Mouse (Mus musculus) heart, postnatal 0 days (tissue): ENCODE data around the gene Phf2. TPM values are rescaled to one million over a fixed set of nuclear protein-coding genes. Genes with fewer than 3 reads are reported as not detected.

ENCODE experiments used
- ATAC-seq: fragments of 200-750 bp; cut with Nextera tagmentation; 2 replicates; pipeline ENCODE4 v1.8.0; 2017; ENCODE audit warnings: low read depth, moderate number of reproducible peaks, moderate library complexity; ENCODE audit not compliant: insufficient read depth
- DNase-seq: peaks from one replicate; pipeline ENCODE4 v3.0.0-alpha.2; 2016; ENCODE audit warnings: low spot score
- H3K27ac ChIP-seq: fragments of 300-500 bp; sonication (generic); 2 replicates; pipeline ENCODE4 v1.5.1; 2014; ENCODE audit warnings: low read depth, mild to moderate bottlenecking
- H3K27me3 ChIP-seq: fragments of 300-500 bp; sonication (generic); 2 replicates; pipeline ENCODE4 v1.6.1; 2014; ENCODE audit warnings: low read length, mixed read lengths; ENCODE audit not compliant: control insufficient read depth, insufficient read depth
- H3K36me3 ChIP-seq: fragments of 300-500 bp; sonication (generic); replicated peaks from 2 replicates; pipeline ENCODE4 v1.6.1; 2014; ENCODE audit warnings: low read length, mixed read lengths; ENCODE audit not compliant: control insufficient read depth, insufficient read depth
- H3K4me1 ChIP-seq: fragments of 300-500 bp; sonication (generic); 2 replicates; pipeline ENCODE4 v1.6.1; 2014; ENCODE audit warnings: antibody characterized with exemption; ENCODE audit not compliant: control insufficient read depth, insufficient read depth
- H3K4me2 ChIP-seq: fragments of 300-500 bp; sonication (generic); 2 replicates; pipeline ENCODE4 v1.6.1; 2014; ENCODE audit warnings: low read depth, mild to moderate bottlenecking, low read length, moderate library complexity
- H3K4me3 ChIP-seq: fragments of 300-500 bp; sonication (generic); 2 replicates; pipeline ENCODE4 v1.5.1; 2014; ENCODE audit warnings: low read depth, low read length
- H3K9ac ChIP-seq: fragments of 300-500 bp; sonication (generic); replicated peaks from 2 replicates; pipeline ENCODE4 v1.6.1; 2014; ENCODE audit warnings: low read depth, low read length, mixed read lengths
- H3K9me3 ChIP-seq: fragments of 300-500 bp; sonication (generic); replicated peaks from 2 replicates; pipeline ENCODE4 v1.6.1; 2016; ENCODE audit warnings: low read length; ENCODE audit not compliant: control insufficient read depth
- CTCF ChIP-seq: IDR thresholded peaks from 2 replicates; pipeline ENCODE4 v1.5.1; 2016; ENCODE audit warnings: antibody characterized with exemption, control low read depth, low read depth
- EP300 ChIP-seq: IDR thresholded peaks from 2 replicates; pipeline ENCODE4 v1.6.1; 2016; ENCODE audit warnings: antibody characterized with exemption, low read depth
- WGBS: fragments of 180-500 bp; shearing (Covaris S2); extraction: QIAGEN DNeasy Blood & Tissue Kit; methylation state at CpG from one replicate; pipeline ENCODE4 v1.1.7; 2014; 5-methylcytosine and 5-hydroxymethylcytosine counted together
- polyA plus RNA-seq: library from polyadenylated mRNA; unstranded; fragments of >200 nt; fragmentation: Nextera tagmentation; extraction: Ambion mirVana; gene quantifications from 2 replicates; pipeline ENCODE4 v1.2.1, GENCODE M21; 2015
- total RNA-seq: library from RNA; depleted of rRNA; stranded (reverse); fragments of >200 nt; gene quantifications from 2 replicates; pipeline ENCODE4 v1.2.3, GENCODE M21; 2014; ENCODE audit warnings: low replicate concordance

The Phf2 gene
- total and polyA plus RNA-seq, 2 experiments from 2014 or later = 2.6 to 12.7 TPM

GRCm38 (mm10) chr13:48857246-48857932 lies 13.5 kb downstream of the Phf2 start:
- WGBS = 50% methylated on average over 7 of the region's 7 CpGs
- Histone ChIP-seq H3K27me3 (no peaks in the 10 kb centered on the region), H3K27ac (peak overlapping the region; percentile 4; the same call in 1 of the 2 replicates), H3K4me3 (no peak overlapping the region), H3K4me1 (peaks cover 38% of the 10 kb centered on the region), H3K4me2 (no peak overlapping the region), H3K36me3 (no peaks in the 10 kb centered on the region), H3K9ac (no peak overlapping the region), H3K9me3 (no peaks in the 10 kb centered on the region)
- ATAC-seq = no peak
- no peak for DNase-seq
- no peak for TF ChIP-seq CTCF
- no peak for TF ChIP-seq EP300

GRCm38 (mm10) chr13:48853947-48854346 lies 17.0 kb downstream of the Phf2 start:
- ATAC-seq (no peak), DNase-seq (no peak)
- Histone ChIP-seq H3K4me2 (no peak overlapping the region), H3K27me3 (no peaks in the 10 kb centered on the region), H3K36me3 (no peaks in the 10 kb centered on the region), H3K4me1 (peaks cover 40% of the 10 kb centered on the region), H3K27ac (no peak overlapping the region), H3K9me3 (no peaks in the 10 kb centered on the region), H3K4me3 (no peak overlapping the region), H3K9ac (no peak overlapping the region)
- TF ChIP-seq CTCF (no peak), EP300 (no peak)
- 56% methylated on average over 3 of the region's 3 CpGs for WGBS

DNA sequence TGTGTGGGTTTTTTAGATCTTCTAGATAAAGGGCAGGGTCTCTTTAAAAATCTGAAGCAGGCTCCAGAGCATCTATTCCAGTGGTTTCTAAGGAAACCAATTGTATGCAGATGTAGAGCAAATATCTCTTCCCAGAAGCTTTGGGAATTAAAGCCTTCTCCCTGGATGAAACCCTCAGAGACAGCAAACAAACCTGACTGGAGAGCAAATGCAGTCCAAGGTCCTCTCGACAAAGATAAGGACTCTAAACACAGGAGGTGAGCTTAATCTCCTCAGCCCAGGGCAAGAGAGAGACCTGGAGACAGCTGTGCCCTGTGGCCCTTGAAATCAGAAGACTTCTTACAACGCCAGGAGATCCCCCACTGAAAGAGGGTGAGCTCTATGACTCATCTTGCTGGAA lies 17.4 kb downstream of the Phf2 start:
- H3K4me1 ChIP-seq = peaks cover 36% of the 10 kb centered on the region
- DNase-seq (no peak), ATAC-seq (no peak)
- H3K9ac ChIP-seq = no peak overlapping the region
- H3K9me3 ChIP-seq = no peaks in the 10 kb centered on the region
- H3K27ac ChIP-seq = no peak overlapping the region
- TF ChIP-seq CTCF (no peak), EP300 (no peak)
- 21% methylated on average over 2 of the region's 2 CpGs for WGBS
- no peak overlapping the region for H3K4me2 ChIP-seq
- H3K4me3 ChIP-seq = no peak overlapping the region
- H3K36me3 ChIP-seq = no peaks in the 10 kb centered on the region
- no peaks in the 10 kb centered on the region for H3K27me3 ChIP-seq

- Histone ChIP-seq H3K4me3 (no peak overlapping the region), H3K36me3 (no peaks in the 10 kb centered on the region), H3K4me1 (peaks cover 30% of the 10 kb centered on the region), H3K4me2 (no peak overlapping the region), H3K27ac (no peak overlapping the region), H3K9me3 (no peaks in the 10 kb centered on the region), H3K9ac (no peak overlapping the region), H3K27me3 (no peaks in the 10 kb centered on the region)
- 28% methylated on average over 3 of the region's 3 CpGs for WGBS
- DNase-seq (peak; percentile 35), ATAC-seq (no peak)
- TF ChIP-seq EP300 (no peak), CTCF (peak; percentile 53)
Observed at GRCm38 (mm10) chr13:48852859-48853258, 18.1 kb downstream of the Phf2 start.

- Histone ChIP-seq H3K27me3 (no peaks in the 10 kb centered on the region), H3K9me3 (no peaks in the 10 kb centered on the region), H3K27ac (no peak overlapping the region), H3K4me2 (no peak overlapping the region), H3K4me3 (no peak overlapping the region), H3K9ac (no peak overlapping the region), H3K4me1 (peaks cover 26% of the 10 kb centered on the region), H3K36me3 (no peaks in the 10 kb centered on the region)
- ATAC-seq (no peak), DNase-seq (no peak)
- WGBS = 82% methylated on average over 5 of the region's 5 CpGs
- TF ChIP-seq CTCF (no peak), EP300 (no peak)
Observed at GRCm38 (mm10) chr13:48851719-48852118, 19.2 kb downstream of the Phf2 start.

GRCm38 (mm10) chr13:48850771-48851170 lies 20.1 kb downstream of the Phf2 start:
- H3K9me3 ChIP-seq = no peaks in the 10 kb centered on the region
- no peak overlapping the region for H3K9ac ChIP-seq
- peaks cover 21% of the 10 kb centered on the region for H3K4me1 ChIP-seq
- no peaks in the 10 kb centered on the region for H3K36me3 ChIP-seq
- no peak overlapping the region for H3K4me3 ChIP-seq
- 87% methylated on average over 8 of the region's 8 CpGs for WGBS
- no peak overlapping the region for H3K4me2 ChIP-seq
- no peak for DNase-seq
- H3K27me3 ChIP-seq = no peaks in the 10 kb centered on the region
- H3K27ac ChIP-seq = no peak overlapping the region
- ATAC-seq = no peak
- no peak for TF ChIP-seq EP300
- TF ChIP-seq CTCF = no peak
